Mouse (Mus musculus) heart, postnatal 0 days (tissue): ENCODE results near the gene Trpc1.

Source experiments
- CTCF ChIP-seq: IDR thresholded peaks from 2 replicates; pipeline ENCODE4 v1.5.1; 2016; ENCODE audit warnings: antibody characterized with exemption, control low read depth, low read depth
- EP300 ChIP-seq: IDR thresholded peaks from 2 replicates; pipeline ENCODE4 v1.6.1; 2016; ENCODE audit warnings: antibody characterized with exemption, low read depth

- TF ChIP-seq CTCF, result no peak
- TF ChIP-seq EP300, result no peak
These were observed 55.2 kb downstream of the Trpc1 start for GRCm38 (mm10) chr9:95695023-95695422.
